Comparison of ENCODE assay signal across 22 mouse cellular contexts in genomic region chr3:36461819-36462218, GRCm38 (mm10). TPM values are rescaled to one million over a fixed set of nuclear protein-coding genes. Genes with fewer than 3 reads are reported as not detected.
A peak's percentile ranks its signal among the peaks of the same experiment; 100 is the strongest.
DNase-seq lines count a peak whose midpoint lies in the region; TF ChIP-seq lines count a peak whose summit lies in the region.
"Had no signal": no experiment of that assay in that cellular context is flagged by ENCODE, and none has a peak within 500 bp of the region (broad histone marks: within the 10 kb centered on the region; RNA-seq: fewer than 3 reads in every experiment).

No protein-coding gene starts in this region.

- H3K4me3 ChIP-seq in CH12.LX (replicated peaks in 1 of 3; ENCODE audit: low read depth in 2 of 3, low read length in 2 of 3, poor library complexity in 1 of 3), result no peak overlapping the region

- TF ChIP-seq EP300 in CH12.LX (IDR thresholded peaks at IDR 0.05; ENCODE audit: low read length), result peak; percentile 44

- H3K27ac ChIP-seq in CH12.LX (ENCODE audit: insufficient read depth, low read depth), result no peak overlapping the region

- DNase-seq in CH12.LX (ENCODE audit: extremely low read depth), result peak; percentile 19
- DNase-seq in ovary, postnatal 14 days (ENCODE audit: low spot score), result no peak
- DNase-seq: adrenal gland, adult 2 months; adrenal gland, adult 8-10 months; adrenal gland, postnatal 10 days; adrenal gland, postnatal 14 days; adrenal gland, postnatal 25 days; adrenal gland, postnatal 36 days; B cell, adult 2 months; cerebellum, adult 11 months; cerebellum, adult 11-12 months; cerebellum, adult 18-20 months; cerebellum, adult 2 months; cerebellum, adult 8-10 months had no signal

- TF ChIP-seq CTCF in CH12.LX (conservative IDR thresholded peaks at IDR 0.05 in 1 of 2, IDR thresholded peaks at IDR 0.05 in 1 of 2; ENCODE audit: low read depth in 2 of 2, low read length in 2 of 2), result no peak

- dilution Hi-C loops in CH12.LX (cut with MboI; ENCODE audit: extremely low pct_ligation_motif_present, extremely low pct_unique_long_range_greater_than_20kb, low sequenced_read_pairs), result no loop called here

- in situ Hi-C loops in CH12.LX (cut with MboI; ENCODE audit: low pct_ligation_motif_present, low pct_unique_long_range_greater_than_20kb, low sequenced_read_pairs), result no loop called here

- H3K27me3 ChIP-seq in CH12.LX (replicated peaks), result no peaks in the 10 kb centered on the region
- H3K27me3 ChIP-seq: Patski had no signal

- no peaks in the 10 kb centered on the region for H3K79me2 ChIP-seq in CH12.LX (replicated peaks; ENCODE audit: control insufficient read depth, extremely low read depth, insufficient read depth, poor library complexity, severe bottlenecking)

- H3K9ac ChIP-seq in CH12.LX (ENCODE audit: insufficient read depth, low read depth), result peak overlapping the region; percentile 23; the same call in 1 of the 2 replicates

- no peak for TF ChIP-seq RAD21 in CH12.LX (IDR thresholded peaks at IDR 0.05; ENCODE audit: low read depth, low read length)

- peaks cover 5 to 24% of the 10 kb centered on the region in 2 experiments for H3K36me3 ChIP-seq in CH12.LX (replicated peaks in 1 of 2; ENCODE audit: control insufficient read depth in 1 of 2, insufficient read depth in 1 of 2, low read length in 1 of 2)

- H3K4me2 ChIP-seq in CH12.LX (ENCODE audit: insufficient read depth, low read depth, poor library complexity, severe bottlenecking), result peak overlapping the region; percentile 77

- no peaks in the 10 kb centered on the region for H3K9me3 ChIP-seq in CH12.LX (replicated peaks; ENCODE audit: low read length)
- H3K9me3 ChIP-seq: G1E had no signal

- peaks cover 0 to 27% of the 10 kb centered on the region in 2 experiments; a peak in 2 of 4 replicates for H3K4me1 ChIP-seq in CH12.LX (ENCODE audit: control insufficient read depth in 1 of 2, insufficient read depth in 2 of 2)

- TF ChIP-seq POLR2A in CH12.LX (IDR thresholded peaks at IDR 0.05; ENCODE audit: low read depth, low read length), result no peak

TF ChIP-seq in CH12.LX, 34 proteins besides CTCF, POLR2A, EP300 and RAD21:
- no peak for TF ChIP-seq MAFK (IDR thresholded peaks at IDR 0.05; ENCODE audit: insufficient replicate concordance, low read length)
- 0 out of 2 replicates have a peak, but pooled peaks have one; percentile 7 for TF ChIP-seq BHLHE40 (IDR thresholded peaks at IDR 0.05; ENCODE audit: low read depth, low read length)
- 0 out of 2 replicates have a peak, but pooled peaks have one; percentile 27 for TF ChIP-seq RCOR1 (conservative IDR thresholded peaks at IDR 0.05; ENCODE audit: low read depth, low read length)
- TF ChIP-seq ZC3H11A (IDR thresholded peaks at IDR 0.05; ENCODE audit: low read depth, low read length), result no peak
- no peak for TF ChIP-seq E2F4 (IDR thresholded peaks at IDR 0.05; ENCODE audit: insufficient replicate concordance, low read depth, low read length)
- TF ChIP-seq SMC3 (IDR thresholded peaks at IDR 0.05; ENCODE audit: low read depth, low read length), result 0 out of 2 replicates have a peak, but pooled peaks have one; percentile 1
- TF ChIP-seq ZMIZ1 (IDR thresholded peaks at IDR 0.05; ENCODE audit: low read depth, low read length), result no peak
- no peak for TF ChIP-seq PAX5 (IDR thresholded peaks at IDR 0.05; ENCODE audit: low read length)
- TF ChIP-seq KAT2A (IDR thresholded peaks at IDR 0.05; ENCODE audit: insufficient replicate concordance, low read length), result no peak
- no peak for TF ChIP-seq USF1 (IDR thresholded peaks at IDR 0.05; ENCODE audit: low read depth, low read length)
- no peak for TF ChIP-seq CHD1 (IDR thresholded peaks at IDR 0.05; ENCODE audit: low read depth, low read length)
- TF ChIP-seq ETS1 (conservative IDR thresholded peaks at IDR 0.05; ENCODE audit: low read depth, low read length), result 0 out of 2 replicates have a peak, but pooled peaks have one; percentile 17
- TF ChIP-seq NELFE (IDR thresholded peaks at IDR 0.05; ENCODE audit: low read depth, low read length), result no peak
- no peak for TF ChIP-seq ELF1 (IDR thresholded peaks at IDR 0.05; ENCODE audit: low read depth, low read length)
- no peak for TF ChIP-seq MYC (IDR thresholded peaks at IDR 0.05; ENCODE audit: low read depth, low read length)
- no peak for TF ChIP-seq TCF12 (IDR thresholded peaks at IDR 0.05; ENCODE audit: low read depth, low read length)
- TF ChIP-seq UBTF (IDR thresholded peaks at IDR 0.05; ENCODE audit: low read depth, low read length), result no peak
- no peak for TF ChIP-seq CHD2 (IDR thresholded peaks at IDR 0.05; ENCODE audit: low read length)
- TF ChIP-seq JUN (IDR thresholded peaks at IDR 0.05; ENCODE audit: insufficient read depth, low read depth, low read length), result peak; percentile 28; the same call in 1 of the 2 replicates
- no peak for TF ChIP-seq ZNF384 (IDR thresholded peaks at IDR 0.05; ENCODE audit: low read depth, low read length)
- TF ChIP-seq IRF4 (IDR thresholded peaks at IDR 0.05; ENCODE audit: low read depth, low read length), result peak; percentile 60
- peak; percentile 29 for TF ChIP-seq JUND (conservative IDR thresholded peaks at IDR 0.05; ENCODE audit: low read depth, low read length)
- TF ChIP-seq MEF2A (IDR thresholded peaks at IDR 0.05; ENCODE audit: borderline replicate concordance, low read depth, low read length), result peak; percentile 30; the same call in 1 of the 2 replicates
- TF ChIP-seq USF2 (conservative IDR thresholded peaks at IDR 0.05; ENCODE audit: low read depth, low read length), result no peak
- TF ChIP-seq POLR2AphosphoS2 (IDR thresholded peaks at IDR 0.05; ENCODE audit: low read depth, low read length), result no peak
- no peak for TF ChIP-seq HCFC1 (IDR thresholded peaks at IDR 0.05; ENCODE audit: low read depth, low read length)
- no peak for TF ChIP-seq TBP (conservative IDR thresholded peaks at IDR 0.05; ENCODE audit: low read depth, low read length)
- TF ChIP-seq MAX (IDR thresholded peaks at IDR 0.05; ENCODE audit: low read length), result 0 out of 2 replicates have a peak, but pooled peaks have one; percentile 10
- TF ChIP-seq NRF1 (IDR thresholded peaks at IDR 0.05; ENCODE audit: low read depth, low read length), result no peak
- TF ChIP-seq MXI1 (IDR thresholded peaks at IDR 0.05; ENCODE audit: low read depth, low read length), result no peak
- TF ChIP-seq MAZ (IDR thresholded peaks at IDR 0.05; ENCODE audit: low read depth, low read length), result no peak
- TF ChIP-seq GABPA (IDR thresholded peaks at IDR 0.05; ENCODE audit: insufficient replicate concordance, low read depth, low read length), result no peak
- no peak for TF ChIP-seq ZKSCAN1 (IDR thresholded peaks at IDR 0.05; ENCODE audit: borderline replicate concordance, low read depth, low read length)
- peak; percentile 51 for TF ChIP-seq SIN3A (IDR thresholded peaks at IDR 0.05; ENCODE audit: low read length)

RNA-seq across cellular contexts. Expression of gene Anxa5, which starts 13.9 kb away (rescaled TPM):
- total RNA-seq in CH12.LX (2012; rRNA removed) (38.4 and 43.4 TPM in 2 replicates), CH12.LX (2014; rRNA removed) (30.8 and 35.4 TPM in 2 replicates)
- polyA plus RNA-seq in CH12.LX (2012; ENCODE audit: insufficient read length, low read depth), result 45.0 and 47.1 TPM in 2 replicates

RNA-seq across cellular contexts. Expression of gene 1810062G17Rik, which starts 13.9 kb away (rescaled TPM):
- total RNA-seq in CH12.LX (2012; rRNA removed) (3.1 and 3.3 TPM in 2 replicates), CH12.LX (2014; rRNA removed) (3.2 and 3.9 TPM in 2 replicates)
- polyA plus RNA-seq in CH12.LX (2012; ENCODE audit: insufficient read length, low read depth), result 2.2 and 3.1 TPM in 2 replicates
- polyA plus RNA-seq: G1E had no signal

RNA-seq across cellular contexts. Expression of gene Gm11549, which starts 59.8 kb away (rescaled TPM):
- total RNA-seq in CH12.LX (2012; rRNA removed) (not detected in 2 replicates), CH12.LX (2014; rRNA removed) (not detected in 2 replicates)
- not detected in 2 replicates for polyA plus RNA-seq in CH12.LX (2012; ENCODE audit: insufficient read length, low read depth)
- total RNA-seq: adrenal gland, adult 18-20 months; adrenal gland, adult 8-10 months; adrenal gland, postnatal 14 days; adrenal gland, postnatal 25 days; adrenal gland, postnatal 36 days; ES-E14; MEL had no signal
- polyA plus RNA-seq: activated CD4-positive, CD25-positive, alpha-beta regulatory T cell, adult 4 months; C2C12; CD4-positive, CD25-positive, alpha-beta regulatory T cell, adult 4 months; G1E; Patski had no signal
